Mouse (Mus musculus) testis, adult 2 months (tissue): ENCODE measurements at regions not wholly inside any gene's neighbourhood (a gene's known extent, or its start where the extent isn't known, plus 50 kb on each side); places are given as distances from the start of the nearest gene placed in this dataset.

Source experiments
- CTCF ChIP-seq: fragments of 200-500 bp; IDR thresholded peaks from 2 replicates; pipeline ENCODE4 v1.5.1; 2012; ENCODE audit warnings: low read depth, mild to moderate bottlenecking, inconsistent platforms, low read length, moderate library complexity; ENCODE audit not compliant: control insufficient read depth, insufficient read depth, insufficient replicate concordance
- POLR2A ChIP-seq: fragments of 200-500 bp; IDR thresholded peaks from 2 replicates; pipeline ENCODE4 v1.6.1; 2012; ENCODE audit warnings: low read depth, mild to moderate bottlenecking, inconsistent platforms, low read length, moderate library complexity; ENCODE audit not compliant: control insufficient read depth

DNA sequence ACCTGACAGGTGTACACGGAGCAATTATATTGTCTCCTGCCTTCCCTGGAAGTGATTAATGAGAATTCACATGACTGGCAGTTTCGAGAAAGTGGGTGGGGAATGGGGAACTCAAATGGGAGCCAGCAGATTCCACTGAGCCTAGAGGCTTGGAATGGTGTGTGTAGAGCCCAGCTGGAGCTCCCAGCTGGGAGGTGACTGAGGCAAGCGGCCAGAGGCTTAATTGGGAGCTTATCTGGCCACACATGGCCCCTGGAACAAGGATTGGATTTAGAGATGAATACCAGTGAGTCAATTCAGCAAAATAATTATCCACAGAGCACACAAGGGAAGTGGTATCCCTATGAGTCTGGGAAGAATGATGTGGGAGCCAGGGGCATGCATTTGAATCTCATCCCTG, 108.0 kb upstream of the Castor2 start:
- TF ChIP-seq CTCF = no peak
- TF ChIP-seq POLR2A = no peak
